Mouse (Mus musculus): ENCODE results near the gene P4htm. TPM values are rescaled to one million over a fixed set of nuclear protein-coding genes. Genes with fewer than 3 reads are reported as not detected.

P4htm gene
- total RNA-seq, 1 experiment: 13.7 TPM

- in situ Hi-C loops (cut with MboI; ENCODE audit: low sequenced_read_pairs in 2 of 2, unreplicated experiment in 2 of 2): no loop called here
- no peak for TF ChIP-seq CHD2 (IDR thresholded peaks at IDR 0.05; ENCODE audit: low read depth, low read length)
- no peak for TF ChIP-seq MAFK (IDR thresholded peaks at IDR 0.05; ENCODE audit: insufficient read depth, low read depth, low read length)
- no peak for TF ChIP-seq ZC3H11A (IDR thresholded peaks at IDR 0.05; ENCODE audit: borderline replicate concordance, low read depth, low read length)
- no peak for TF ChIP-seq ZNF384 (IDR thresholded peaks at IDR 0.05; ENCODE audit: low read depth, low read length)
- H3K4me3 ChIP-seq (ENCODE audit: insufficient read depth in 1 of 2, low read depth in 1 of 2, low read length in 2 of 2, poor library complexity in 1 of 2, severe bottlenecking in 1 of 2): no peak overlapping the region
Measured at GRCm38 (mm10) chr9:108589229-108589628, 8.2 kb downstream of the P4htm start.

GRCm38 (mm10) chr9:108587571-108588180 lies 9.8 kb downstream of the P4htm start:
- Histone ChIP-seq H3K9ac (ENCODE audit: insufficient read depth, low read depth, low read length, poor library complexity, severe bottlenecking) (peak overlapping the region; percentile 22; the same call in 1 of the 2 replicates), H3K4me1 (ENCODE audit: control insufficient read depth in 2 of 2, insufficient read depth in 2 of 2, low read length in 2 of 2, poor library complexity in 1 of 2) (peaks cover 8 to 25% of the 10 kb centered on the region in 2 experiments), H3K36me3 (ENCODE audit: control insufficient read depth, insufficient read depth, low read length, poor library complexity, severe bottlenecking) (no peaks in the 10 kb centered on the region), H3K27ac (ENCODE audit: insufficient read depth, low read depth, low read length, poor library complexity, severe bottlenecking) (peak overlapping the region; percentile 88), H3K9me3 (ENCODE audit: control insufficient read depth, insufficient read depth, low read depth, low read length) (no peaks in the 10 kb centered on the region), H3K4me3 (ENCODE audit: insufficient read depth in 1 of 2, low read depth in 1 of 2, low read length in 2 of 2, poor library complexity in 1 of 2, severe bottlenecking in 1 of 2) (peak overlapping the region in 1 of 2 experiments; percentile 1; a peak in 1 of 4 replicates)
- in situ Hi-C loops (cut with MboI; ENCODE audit: low sequenced_read_pairs in 2 of 2, unreplicated experiment in 2 of 2): no loop called here
- TF ChIP-seq MAFK (IDR thresholded peaks at IDR 0.05; ENCODE audit: insufficient read depth, low read depth, low read length) (no peak), ZC3H11A (IDR thresholded peaks at IDR 0.05; ENCODE audit: borderline replicate concordance, low read depth, low read length) (no peak), CHD2 (IDR thresholded peaks at IDR 0.05; ENCODE audit: low read depth, low read length) (no peak), ZNF384 (IDR thresholded peaks at IDR 0.05; ENCODE audit: low read depth, low read length) (no peak)
- peak; percentile 89 for DNase-seq (ENCODE audit: low read depth, low spot score)

More at GRCm38 (mm10) chr9:108589229-108589628, 8.2 kb downstream of the P4htm start:
- H3K9ac ChIP-seq (ENCODE audit: insufficient read depth, low read depth, low read length, poor library complexity, severe bottlenecking): no peak overlapping the region
- no peak overlapping the region for H3K27ac ChIP-seq (ENCODE audit: insufficient read depth, low read depth, low read length, poor library complexity, severe bottlenecking)
- no peaks in the 10 kb centered on the region for H3K9me3 ChIP-seq (ENCODE audit: control insufficient read depth, insufficient read depth, low read depth, low read length)
- no peak for DNase-seq (ENCODE audit: low read depth, low spot score)
- H3K36me3 ChIP-seq (ENCODE audit: control insufficient read depth, insufficient read depth, low read length, poor library complexity, severe bottlenecking): no peaks in the 10 kb centered on the region
- peaks cover 8 to 25% of the 10 kb centered on the region in 2 experiments for H3K4me1 ChIP-seq (ENCODE audit: control insufficient read depth in 2 of 2, insufficient read depth in 2 of 2, low read length in 2 of 2, poor library complexity in 1 of 2)

GRCm38 (mm10) chr9:108579344-108579690 lies 18.1 kb downstream of the P4htm start:
- no peak for DNase-seq (ENCODE audit: low read depth, low spot score)
- TF ChIP-seq ZC3H11A (IDR thresholded peaks at IDR 0.05; ENCODE audit: borderline replicate concordance, low read depth, low read length) (no peak), ZNF384 (IDR thresholded peaks at IDR 0.05; ENCODE audit: low read depth, low read length) (no peak), HCFC1 (IDR thresholded peaks at IDR 0.05; ENCODE audit: borderline replicate concordance, insufficient read depth, low read length) (no peak), MAFK (IDR thresholded peaks at IDR 0.05; ENCODE audit: insufficient read depth, low read depth, low read length) (no peak), CHD2 (IDR thresholded peaks at IDR 0.05; ENCODE audit: low read depth, low read length) (no peak)

GRCm38 (mm10) chr9:108578545-108579343 lies 18.7 kb downstream of the P4htm start, which contains the start of gene Wdr6:
Wdr6 (minus strand) TSS chr9:108578739.
- Histone ChIP-seq H3K4me3 (ENCODE audit: insufficient read depth in 1 of 2, low read depth in 1 of 2, low read length in 2 of 2, poor library complexity in 1 of 2, severe bottlenecking in 1 of 2) (peak within 1 kb of the TSS; percentile 76 to 96), H3K9ac (ENCODE audit: insufficient read depth, low read depth, low read length, poor library complexity, severe bottlenecking) (peak within 1 kb of the TSS; percentile 96), H3K9me3 (ENCODE audit: control insufficient read depth, insufficient read depth, low read depth, low read length) (no peaks in the 10 kb centered on the region), H3K27ac (ENCODE audit: insufficient read depth, low read depth, low read length, poor library complexity, severe bottlenecking) (peak within 1 kb of the TSS; percentile 86), H3K36me3 (ENCODE audit: control insufficient read depth, insufficient read depth, low read length, poor library complexity, severe bottlenecking) (peaks cover 9% of the 10 kb centered on the region), H3K4me1 (ENCODE audit: control insufficient read depth in 2 of 2, insufficient read depth in 2 of 2, low read length in 2 of 2, poor library complexity in 1 of 2) (peaks cover 6 to 37% of the 10 kb centered on the region in 2 experiments; a peak in 3 of 4 replicates)
- DNase-seq (ENCODE audit: low read depth, low spot score): peak; percentile 89
- TF ChIP-seq MAFK (IDR thresholded peaks at IDR 0.05; ENCODE audit: insufficient read depth, low read depth, low read length): no peak
- TF ChIP-seq CHD2 (IDR thresholded peaks at IDR 0.05; ENCODE audit: low read depth, low read length): peak; percentile 99
- in situ Hi-C loops (cut with MboI; ENCODE audit: low sequenced_read_pairs in 2 of 2, unreplicated experiment in 2 of 2): no loop called here

More at GRCm38 (mm10) chr9:108579344-108579690, 18.1 kb downstream of the P4htm start:
- H3K9ac ChIP-seq (ENCODE audit: insufficient read depth, low read depth, low read length, poor library complexity, severe bottlenecking): peak overlapping the region; percentile 96
- peak overlapping the region; percentile 72 to 96 for H3K4me3 ChIP-seq (ENCODE audit: insufficient read depth in 1 of 2, low read depth in 1 of 2, low read length in 2 of 2, poor library complexity in 1 of 2, severe bottlenecking in 1 of 2)
- H3K36me3 ChIP-seq (ENCODE audit: control insufficient read depth, insufficient read depth, low read length, poor library complexity, severe bottlenecking): peaks cover 9% of the 10 kb centered on the region
- H3K9me3 ChIP-seq (ENCODE audit: control insufficient read depth, insufficient read depth, low read depth, low read length): no peaks in the 10 kb centered on the region
- in situ Hi-C loops (cut with MboI; ENCODE audit: low sequenced_read_pairs in 2 of 2, unreplicated experiment in 2 of 2): no loop called here
- H3K27ac ChIP-seq (ENCODE audit: insufficient read depth, low read depth, low read length, poor library complexity, severe bottlenecking): no peak overlapping the region
- H3K4me1 ChIP-seq (ENCODE audit: control insufficient read depth in 2 of 2, insufficient read depth in 2 of 2, low read length in 2 of 2, poor library complexity in 1 of 2): peaks cover 6 to 32% of the 10 kb centered on the region in 2 experiments; a peak in 3 of 4 replicates
